Mouse (Mus musculus): ENCODE data around the gene Rapgef1. TPM values are rescaled to one million over a fixed set of nuclear protein-coding genes. Genes with fewer than 3 reads are reported as not detected.

Rapgef1 gene
- polyA plus RNA-seq, 1 experiment = 65.2 TPM

DNA sequence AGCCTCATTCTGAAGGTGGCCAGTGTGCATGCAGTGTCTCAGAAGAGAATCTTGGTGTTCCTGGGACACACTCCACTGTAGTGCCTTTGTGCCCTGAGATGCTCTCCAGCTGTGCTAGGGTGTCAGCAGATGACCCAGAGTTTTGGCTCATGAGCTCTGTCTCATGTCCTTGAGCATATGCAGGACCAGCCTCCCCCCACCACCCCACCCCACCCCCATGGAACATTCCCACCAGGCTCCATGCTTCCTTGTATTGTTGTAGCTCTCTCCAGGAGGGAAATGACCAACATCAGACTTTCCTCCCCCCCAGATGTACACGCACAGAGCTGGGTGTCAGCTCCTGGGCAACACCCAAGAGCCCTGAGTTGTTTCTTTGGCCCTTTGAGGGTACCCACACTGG is 19.9 kb downstream of the Rapgef1 start:
- TF ChIP-seq CTCF (IDR thresholded peaks at IDR 0.05; ENCODE audit: insufficient read depth, low read length) (no peak), POLR2A (IDR thresholded peaks at IDR 0.05; ENCODE audit: borderline replicate concordance, extremely low read depth, low read depth, low read length) (no peak)
- Histone ChIP-seq H3K4me3 (replicated peaks; ENCODE audit: extremely low read depth, low read depth, low read length) (no peak overlapping the region), H3K4me1 (ENCODE audit: control insufficient read depth, insufficient read depth, low read length) (peaks cover 32% of the 10 kb centered on the region)
- WGBS = 40% methylated on average over 1 of the region's 1 CpGs
- no peak for DNase-seq

- no peak for DNase-seq
- WGBS = 67% methylated on average over 5 of the region's 5 CpGs
- Histone ChIP-seq H3K4me1 (ENCODE audit: control insufficient read depth, insufficient read depth, low read length) (peaks cover 30% of the 10 kb centered on the region), H3K4me3 (replicated peaks; ENCODE audit: extremely low read depth, low read depth, low read length) (no peak overlapping the region)
- TF ChIP-seq CTCF (IDR thresholded peaks at IDR 0.05; ENCODE audit: insufficient read depth, low read length) = no peak
- no peak for TF ChIP-seq POLR2A (IDR thresholded peaks at IDR 0.05; ENCODE audit: borderline replicate concordance, extremely low read depth, low read depth, low read length)
Measured at GRCm38 (mm10) chr2:29639953-29640743, 20.6 kb downstream of the Rapgef1 start.

- TF ChIP-seq CTCF (IDR thresholded peaks at IDR 0.05; ENCODE audit: insufficient read depth, low read length) (no peak), POLR2A (IDR thresholded peaks at IDR 0.05; ENCODE audit: borderline replicate concordance, extremely low read depth, low read depth, low read length) (no peak)
- Histone ChIP-seq H3K4me3 (replicated peaks; ENCODE audit: extremely low read depth, low read depth, low read length) (no peak overlapping the region), H3K4me1 (ENCODE audit: control insufficient read depth, insufficient read depth, low read length) (peaks cover 35% of the 10 kb centered on the region)
- no peak for DNase-seq
- 93% methylated on average over 3 of the region's 3 CpGs for WGBS
Measured at GRCm38 (mm10) chr2:29641707-29642106, 22.2 kb downstream of the Rapgef1 start.

GRCm38 (mm10) chr2:29643418-29643817 is 23.9 kb downstream of the Rapgef1 start:
- Histone ChIP-seq H3K4me3 (replicated peaks; ENCODE audit: extremely low read depth, low read depth, low read length) (no peak overlapping the region), H3K4me1 (ENCODE audit: control insufficient read depth, insufficient read depth, low read length) (peaks cover 30% of the 10 kb centered on the region)
- no peak for DNase-seq
- TF ChIP-seq CTCF (IDR thresholded peaks at IDR 0.05; ENCODE audit: insufficient read depth, low read length) = no peak
- 0 out of 2 replicates have a peak, but pooled peaks have one; percentile 10 for TF ChIP-seq POLR2A (IDR thresholded peaks at IDR 0.05; ENCODE audit: borderline replicate concordance, extremely low read depth, low read depth, low read length)
- WGBS = 44% methylated on average over 4 of the region's 4 CpGs

GRCm38 (mm10) chr2:29645071-29645628 is 25.6 kb downstream of the Rapgef1 start:
- Histone ChIP-seq H3K4me3 (replicated peaks; ENCODE audit: extremely low read depth, low read depth, low read length) (no peak overlapping the region), H3K4me1 (ENCODE audit: control insufficient read depth, insufficient read depth, low read length) (peaks cover 29% of the 10 kb centered on the region)
- no peak for DNase-seq
- TF ChIP-seq CTCF (IDR thresholded peaks at IDR 0.05; ENCODE audit: insufficient read depth, low read length) = no peak
- no peak for TF ChIP-seq POLR2A (IDR thresholded peaks at IDR 0.05; ENCODE audit: borderline replicate concordance, extremely low read depth, low read depth, low read length)
- 43% methylated on average over 4 of the region's 4 CpGs for WGBS

DNA sequence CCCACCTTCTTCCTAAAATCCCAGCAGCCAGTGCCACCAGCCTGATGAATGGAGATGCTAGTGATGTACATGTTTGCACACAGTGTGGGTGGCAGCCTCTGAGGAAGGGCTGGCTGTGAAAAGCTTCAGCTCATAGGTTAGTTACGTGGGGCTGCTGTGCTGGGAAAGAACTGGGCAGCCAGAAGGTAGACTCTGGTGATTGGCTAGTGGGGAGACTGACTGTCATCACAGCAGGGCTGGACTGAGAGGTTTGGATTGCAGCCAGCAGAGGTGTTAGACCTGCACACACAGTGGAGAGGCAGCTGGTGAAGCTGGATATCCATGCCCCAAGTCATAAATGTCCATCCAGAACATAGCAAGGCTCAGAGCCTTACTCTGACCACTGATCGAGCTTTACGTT is 27.1 kb downstream of the Rapgef1 start:
- no peak for DNase-seq
- Histone ChIP-seq H3K4me1 (ENCODE audit: control insufficient read depth, insufficient read depth, low read length) (peaks cover 22% of the 10 kb centered on the region), H3K4me3 (replicated peaks; ENCODE audit: extremely low read depth, low read depth, low read length) (no peak overlapping the region)
- no peak for TF ChIP-seq POLR2A (IDR thresholded peaks at IDR 0.05; ENCODE audit: borderline replicate concordance, extremely low read depth, low read depth, low read length)
- TF ChIP-seq CTCF (IDR thresholded peaks at IDR 0.05; ENCODE audit: insufficient read depth, low read length) = no peak
- 72% methylated on average over 3 of the region's 3 CpGs for WGBS

- no peak overlapping the region for H3K4me3 ChIP-seq (replicated peaks; ENCODE audit: extremely low read depth, low read depth, low read length)
- peaks cover 20% of the 10 kb centered on the region for H3K4me1 ChIP-seq (ENCODE audit: control insufficient read depth, insufficient read depth, low read length)
- TF ChIP-seq CTCF (IDR thresholded peaks at IDR 0.05; ENCODE audit: insufficient read depth, low read length) (no peak), POLR2A (IDR thresholded peaks at IDR 0.05; ENCODE audit: borderline replicate concordance, extremely low read depth, low read depth, low read length) (no peak)
- DNase-seq = no peak
- 72% methylated on average over 4 of the region's 4 CpGs for WGBS
Measured at GRCm38 (mm10) chr2:29647162-29647561, 27.6 kb downstream of the Rapgef1 start.

DNA sequence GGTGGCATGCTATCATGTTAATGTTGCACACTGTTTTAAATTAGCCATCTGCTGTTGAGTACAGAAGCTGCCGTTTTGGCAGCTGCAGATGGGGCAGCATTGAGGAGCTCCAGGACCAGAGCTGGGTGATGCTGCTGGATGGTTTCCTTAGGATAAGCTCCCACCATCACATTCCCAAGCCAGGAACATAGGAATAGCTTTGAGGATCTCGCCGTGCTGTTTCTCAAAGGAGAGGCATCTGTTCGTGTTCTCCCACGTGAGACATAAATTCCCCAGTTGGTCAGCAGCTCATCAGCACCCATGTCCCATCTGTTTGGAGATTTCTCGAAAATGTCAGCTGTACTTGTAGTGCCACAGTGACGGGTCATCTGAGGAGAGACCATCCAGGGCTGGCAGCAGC is 28.3 kb downstream of the Rapgef1 start:
- WGBS = 68% methylated on average over 7 of the region's 7 CpGs
- TF ChIP-seq CTCF (IDR thresholded peaks at IDR 0.05; ENCODE audit: insufficient read depth, low read length) = no peak
- no peak for TF ChIP-seq POLR2A (IDR thresholded peaks at IDR 0.05; ENCODE audit: borderline replicate concordance, extremely low read depth, low read depth, low read length)
- H3K4me3 ChIP-seq (replicated peaks; ENCODE audit: extremely low read depth, low read depth, low read length) = no peak overlapping the region
- peaks cover 16% of the 10 kb centered on the region; the same call in 1 of the 2 replicates for H3K4me1 ChIP-seq (ENCODE audit: control insufficient read depth, insufficient read depth, low read length)
- DNase-seq = no peak

GRCm38 (mm10) chr2:29648956-29649794 is 29.7 kb downstream of the Rapgef1 start:
- DNase-seq = no peak
- WGBS = 21% methylated on average over 6 of the region's 6 CpGs
- H3K4me3 ChIP-seq (replicated peaks; ENCODE audit: extremely low read depth, low read depth, low read length) = no peak overlapping the region
- TF ChIP-seq CTCF (IDR thresholded peaks at IDR 0.05; ENCODE audit: insufficient read depth, low read length) (no peak), POLR2A (IDR thresholded peaks at IDR 0.05; ENCODE audit: borderline replicate concordance, extremely low read depth, low read depth, low read length) (no peak)
- peaks cover 16% of the 10 kb centered on the region; the same call in 1 of the 2 replicates for H3K4me1 ChIP-seq (ENCODE audit: control insufficient read depth, insufficient read depth, low read length)
